Mouse (Mus musculus): ENCODE data around the gene Krt12. TPM values are rescaled to one million over a fixed set of nuclear protein-coding genes. Genes with fewer than 3 reads are reported as not detected.

Gene Krt12
- total RNA-seq (2018; cell fraction: chromatin; rRNA removed) = not detected
- total RNA-seq (2018; cell fraction: cytosol; rRNA removed) = not detected
- not detected for total RNA-seq (2018; cell fraction: nucleus; rRNA removed)
- not detected in 3 replicates for polyA plus RNA-seq (2018)

DNA sequence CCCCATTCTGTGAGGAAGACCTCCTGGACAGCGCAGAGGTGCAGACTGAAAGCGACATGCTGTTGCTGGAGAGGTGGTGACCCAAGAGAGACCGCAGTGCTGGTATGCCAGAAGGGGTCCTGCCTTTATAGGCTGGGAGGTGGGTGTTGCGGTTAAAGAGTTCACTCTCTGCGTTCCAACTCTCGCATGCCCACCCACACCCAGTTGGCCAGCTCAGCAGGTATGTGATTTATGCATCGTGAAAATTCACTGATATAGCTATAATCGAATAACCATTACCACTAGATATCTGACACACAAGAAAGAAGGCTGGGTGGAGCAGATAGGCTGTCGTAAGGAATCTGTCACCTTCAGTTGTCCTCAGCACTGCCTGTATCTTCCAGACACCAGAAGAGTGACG lies at the start of gene Krt12:
Gene Krt12, minus strand, starts transcription at position 101 of the 400 bp plus-strand sequence.
- H3K27ac ChIP-seq = no peak within 1 kb of the TSS
- H3K36me3 ChIP-seq (ENCODE audit: inconsistent target) = no peaks in the 10 kb centered on the region
- H3K4me3 ChIP-seq (ENCODE audit: inconsistent target) = no peak within 1 kb of the TSS
- 86% methylated on average over 10 of the region's 10 CpGs for WGBS (ENCODE audit: missing documents)
- no peaks in the 10 kb centered on the region for H3K79me2 ChIP-seq (ENCODE audit: inconsistent target)

DNA sequence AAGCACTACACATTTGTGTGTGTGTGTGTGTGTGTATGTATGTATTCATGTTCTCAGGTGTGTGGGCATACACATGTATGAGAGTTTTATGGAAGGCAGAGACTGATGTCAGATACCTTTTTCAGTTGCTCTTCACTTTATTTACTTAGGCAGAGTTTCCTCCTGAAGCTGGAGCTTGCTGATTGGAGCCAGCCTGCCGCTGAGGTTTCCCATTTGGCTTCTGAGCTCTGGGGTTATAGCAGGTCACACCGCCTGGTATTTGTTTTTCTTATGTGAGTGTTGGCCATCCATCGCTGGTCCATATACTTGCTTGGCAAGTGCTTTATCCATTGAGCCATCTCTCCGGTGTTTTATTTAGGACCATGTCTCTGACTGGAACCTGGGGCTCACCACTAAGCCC lies 47.2 kb upstream of the Krt12 start:
- 73% methylated on average over 4 of the region's 4 CpGs for WGBS (ENCODE audit: missing documents)
- H3K36me3 ChIP-seq (ENCODE audit: inconsistent target) = no peaks in the 10 kb centered on the region
- H3K79me2 ChIP-seq (ENCODE audit: inconsistent target) = no peaks in the 10 kb centered on the region
- no peak overlapping the region for H3K27ac ChIP-seq
- H3K4me3 ChIP-seq (ENCODE audit: inconsistent target) = no peak overlapping the region

DNA sequence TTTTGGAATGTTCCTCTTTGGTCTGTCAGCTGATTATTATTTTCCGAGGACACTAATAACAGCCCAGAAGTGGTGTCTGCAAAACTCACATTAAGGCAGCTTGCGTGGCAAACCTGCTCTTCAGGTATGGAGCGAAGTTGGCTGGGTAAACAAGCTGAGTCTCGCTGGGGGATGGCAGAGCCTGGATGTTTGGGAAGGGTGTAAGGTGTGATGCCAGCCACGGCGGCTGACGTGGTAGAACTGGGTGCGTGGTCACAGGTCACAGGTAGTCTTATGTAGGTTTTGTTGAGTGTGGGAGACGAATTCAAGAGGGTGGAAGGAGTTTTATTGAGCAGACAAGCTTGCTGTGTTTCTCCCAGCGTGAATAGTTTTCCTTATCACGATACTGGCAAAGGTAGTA lies 46.5 kb upstream of the Krt12 start:
- Histone ChIP-seq H3K79me2 (ENCODE audit: inconsistent target) (no peaks in the 10 kb centered on the region), H3K4me3 (ENCODE audit: inconsistent target) (no peak overlapping the region), H3K36me3 (ENCODE audit: inconsistent target) (no peaks in the 10 kb centered on the region), H3K27ac (no peak overlapping the region)
- 76% methylated on average over 11 of the region's 11 CpGs for WGBS (ENCODE audit: missing documents)

DNA sequence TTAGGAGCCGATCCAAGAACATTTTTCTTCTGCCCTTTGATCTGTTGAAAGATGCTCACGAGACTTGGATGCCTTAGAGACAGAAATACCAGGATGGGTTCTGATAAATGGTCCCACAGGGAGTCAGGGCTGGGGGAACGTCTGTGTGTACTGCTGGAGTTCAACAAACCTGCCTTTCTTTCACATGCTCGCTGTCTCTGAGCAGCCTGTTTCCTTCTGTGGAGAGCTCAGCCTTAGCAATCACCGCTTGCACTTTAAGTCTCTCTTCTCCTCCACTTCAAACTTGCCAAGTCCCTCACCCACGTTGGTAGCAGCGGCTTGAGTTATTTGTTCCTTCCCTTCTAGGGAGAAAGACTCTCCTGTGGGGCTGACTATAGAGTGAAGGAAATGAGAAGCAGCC lies 44.3 kb upstream of the Krt12 start:
- H3K36me3 ChIP-seq (ENCODE audit: inconsistent target) = no peaks in the 10 kb centered on the region
- no peak overlapping the region for H3K27ac ChIP-seq
- WGBS (ENCODE audit: missing documents) = 42% methylated on average over 7 of the region's 7 CpGs
- H3K79me2 ChIP-seq (ENCODE audit: inconsistent target) = no peaks in the 10 kb centered on the region
- no peak overlapping the region for H3K4me3 ChIP-seq (ENCODE audit: inconsistent target)

DNA sequence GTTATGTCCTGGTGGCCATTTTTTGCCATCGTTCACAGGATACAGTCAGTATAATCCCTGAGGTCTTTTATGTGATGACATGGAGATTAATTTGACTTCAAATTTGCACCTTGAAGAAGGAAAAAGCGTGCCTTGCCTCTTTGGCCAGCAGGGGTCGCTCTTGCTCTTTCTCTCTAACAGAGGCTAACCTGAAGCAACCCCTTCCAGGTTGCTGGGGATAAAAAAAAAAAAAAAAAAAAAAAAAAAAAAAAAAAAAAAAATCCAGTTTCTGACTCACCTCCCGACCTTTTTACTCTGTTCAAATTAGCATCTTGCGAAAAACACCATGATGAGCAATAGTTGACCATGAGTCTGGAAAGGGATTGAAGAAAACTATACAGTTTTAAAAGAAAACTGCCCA lies 42.8 kb upstream of the Krt12 start:
- WGBS (ENCODE audit: missing documents) = 11% methylated on average over 5 of the region's 5 CpGs
- Histone ChIP-seq H3K27ac (no peak overlapping the region), H3K4me3 (ENCODE audit: inconsistent target) (no peak overlapping the region), H3K36me3 (ENCODE audit: inconsistent target) (no peaks in the 10 kb centered on the region), H3K79me2 (ENCODE audit: inconsistent target) (no peaks in the 10 kb centered on the region)

DNA sequence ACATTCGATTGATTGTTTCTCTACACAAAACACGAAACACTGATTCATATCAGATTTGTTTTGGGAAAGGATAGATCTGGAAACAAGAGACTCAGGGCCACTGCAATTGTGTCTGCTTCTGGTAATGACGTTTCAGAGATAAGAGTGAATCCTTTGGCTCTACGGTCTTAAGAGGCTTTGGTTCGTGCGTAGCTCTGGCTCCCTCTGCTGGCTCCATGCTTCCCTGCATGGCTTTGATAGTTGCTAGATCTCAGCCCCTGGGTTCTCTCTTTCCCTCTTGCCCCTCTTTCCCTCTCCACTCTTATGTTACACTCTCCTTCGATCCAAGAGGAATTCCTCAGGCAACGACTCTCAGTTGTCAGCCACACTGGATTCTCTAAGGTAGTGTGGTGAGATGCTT lies 41.1 kb upstream of the Krt12 start:
- no peak overlapping the region for H3K27ac ChIP-seq
- WGBS (ENCODE audit: missing documents) = 6% methylated on average over 8 of the region's 8 CpGs
- H3K79me2 ChIP-seq (ENCODE audit: inconsistent target) = no peaks in the 10 kb centered on the region
- no peaks in the 10 kb centered on the region for H3K36me3 ChIP-seq (ENCODE audit: inconsistent target)
- no peak overlapping the region for H3K4me3 ChIP-seq (ENCODE audit: inconsistent target)

DNA sequence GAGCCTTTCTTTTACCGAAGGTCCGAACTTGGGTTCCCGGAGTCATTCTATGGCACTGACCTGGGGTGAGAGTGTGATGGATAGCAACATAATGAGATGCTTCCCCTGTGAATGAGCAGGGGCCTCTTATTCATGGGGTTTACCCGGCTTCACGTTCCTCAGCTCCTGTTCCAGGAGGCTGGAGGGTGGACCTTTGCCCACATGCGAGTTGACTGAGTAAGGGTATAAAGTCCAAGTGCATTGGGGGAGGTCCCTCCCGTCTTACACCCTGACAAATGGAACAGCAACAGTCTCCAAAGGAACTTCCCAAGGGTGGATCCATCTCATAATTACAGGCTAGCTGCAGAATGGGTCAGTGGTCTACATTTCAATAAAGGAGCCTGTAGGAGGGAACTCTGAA lies 39.7 kb upstream of the Krt12 start:
- Histone ChIP-seq H3K36me3 (ENCODE audit: inconsistent target) (no peaks in the 10 kb centered on the region), H3K27ac (no peak overlapping the region), H3K79me2 (ENCODE audit: inconsistent target) (no peaks in the 10 kb centered on the region), H3K4me3 (ENCODE audit: inconsistent target) (no peak overlapping the region)
- 80% methylated on average over 7 of the region's 7 CpGs for WGBS (ENCODE audit: missing documents)

DNA sequence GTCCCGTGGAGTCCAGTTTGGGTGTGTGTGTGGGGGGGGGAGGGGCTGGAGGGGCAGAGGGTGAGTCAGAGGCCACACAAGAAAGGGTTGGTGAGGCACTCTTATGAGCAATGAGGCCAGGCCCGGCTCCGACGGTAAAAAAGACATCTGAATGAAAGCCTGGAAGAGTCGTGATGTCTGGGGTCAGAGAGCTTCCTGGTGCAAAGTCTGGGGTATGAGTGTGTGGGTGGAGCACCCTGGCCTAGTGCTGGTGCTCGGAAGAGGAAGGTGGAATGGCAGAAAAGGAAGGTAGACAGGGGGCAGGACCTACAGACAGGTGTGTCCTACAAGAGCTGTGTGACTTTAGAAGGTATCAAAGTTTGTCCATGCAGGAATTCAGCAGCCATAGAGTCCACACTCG lies 36.8 kb upstream of the Krt12 start:
- 73% methylated on average over 7 of the region's 7 CpGs for WGBS (ENCODE audit: missing documents)
- H3K79me2 ChIP-seq (ENCODE audit: inconsistent target) = no peaks in the 10 kb centered on the region
- no peak overlapping the region for H3K27ac ChIP-seq
- H3K36me3 ChIP-seq (ENCODE audit: inconsistent target) = no peaks in the 10 kb centered on the region
- no peak overlapping the region for H3K4me3 ChIP-seq (ENCODE audit: inconsistent target)

DNA sequence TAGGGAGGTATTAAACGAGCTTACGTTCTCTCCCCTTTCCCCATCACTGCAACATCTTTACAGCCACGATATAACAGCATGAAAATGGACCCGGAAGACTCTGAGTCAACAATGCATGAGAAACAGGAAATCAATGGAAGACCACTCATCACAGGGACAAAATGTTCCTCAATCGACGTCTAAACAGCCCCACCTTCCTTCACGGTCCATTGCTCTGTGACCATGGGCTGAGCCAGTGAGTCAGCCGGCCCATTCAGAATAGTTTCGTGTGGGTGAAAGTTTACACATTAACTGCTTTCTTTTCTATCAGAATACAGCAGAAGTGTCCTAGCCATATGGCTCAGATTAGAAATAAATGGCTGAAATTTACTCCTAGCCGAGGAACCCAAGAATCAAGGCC lies 32.7 kb upstream of the Krt12 start:
- Histone ChIP-seq H3K4me3 (ENCODE audit: inconsistent target) (no peak overlapping the region), H3K36me3 (ENCODE audit: inconsistent target) (no peaks in the 10 kb centered on the region), H3K27ac (no peak overlapping the region), H3K79me2 (ENCODE audit: inconsistent target) (no peaks in the 10 kb centered on the region)
- WGBS (ENCODE audit: missing documents) = 79% methylated on average over 10 of the region's 10 CpGs

DNA sequence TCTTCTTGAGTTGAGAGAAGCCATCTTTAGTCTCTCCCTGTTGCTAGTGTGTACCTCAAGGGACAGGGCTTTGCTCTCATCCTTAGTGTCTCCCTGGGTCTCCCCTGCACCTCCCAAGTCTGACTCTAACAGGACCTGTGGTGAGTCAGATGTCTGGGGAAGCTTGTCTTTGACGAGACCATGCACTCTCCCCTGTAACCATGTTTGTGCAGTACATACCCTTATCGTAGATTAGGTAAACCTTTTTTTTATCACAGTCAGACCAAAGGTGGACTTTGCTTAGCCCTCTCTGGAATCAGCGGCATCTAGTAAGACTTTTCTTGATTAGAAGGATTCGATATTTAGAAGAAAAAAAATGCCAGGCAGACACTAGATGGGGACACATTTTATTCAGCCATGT lies 32.0 kb upstream of the Krt12 start:
- Histone ChIP-seq H3K79me2 (ENCODE audit: inconsistent target) (no peaks in the 10 kb centered on the region), H3K27ac (no peak overlapping the region)
- 90% methylated on average over 3 of the region's 4 CpGs for WGBS (ENCODE audit: missing documents)

DNA sequence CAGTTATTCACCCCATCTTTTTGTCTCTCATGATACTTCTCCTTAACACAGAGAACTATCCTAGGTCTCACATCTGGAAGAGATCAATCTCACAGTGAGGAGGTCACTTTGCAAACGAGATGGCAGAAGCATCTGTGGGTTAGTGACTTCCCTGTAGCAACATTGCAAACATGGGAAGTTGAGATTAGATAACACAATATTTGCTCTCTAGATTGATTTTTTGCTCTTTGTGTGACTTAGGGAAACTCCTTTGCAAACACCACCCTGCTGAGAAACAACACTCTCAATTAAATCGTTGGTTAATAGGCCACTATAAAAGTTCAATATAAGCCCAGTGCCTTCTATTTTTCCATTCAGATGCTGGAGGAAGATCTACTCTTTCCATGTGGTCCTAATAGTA lies 26.7 kb upstream of the Krt12 start:
- Histone ChIP-seq H3K27ac (no peak overlapping the region), H3K4me3 (ENCODE audit: inconsistent target) (no peak overlapping the region), H3K36me3 (ENCODE audit: inconsistent target) (no peaks in the 10 kb centered on the region), H3K79me2 (ENCODE audit: inconsistent target) (no peaks in the 10 kb centered on the region)
- 72% methylated on average over 2 of the region's 2 CpGs for WGBS (ENCODE audit: missing documents)

More for the DNA sequence above, 32.0 kb upstream of the Krt12 start:
- H3K36me3 ChIP-seq (ENCODE audit: inconsistent target) = no peaks in the 10 kb centered on the region
- no peak overlapping the region for H3K4me3 ChIP-seq (ENCODE audit: inconsistent target)

DNA sequence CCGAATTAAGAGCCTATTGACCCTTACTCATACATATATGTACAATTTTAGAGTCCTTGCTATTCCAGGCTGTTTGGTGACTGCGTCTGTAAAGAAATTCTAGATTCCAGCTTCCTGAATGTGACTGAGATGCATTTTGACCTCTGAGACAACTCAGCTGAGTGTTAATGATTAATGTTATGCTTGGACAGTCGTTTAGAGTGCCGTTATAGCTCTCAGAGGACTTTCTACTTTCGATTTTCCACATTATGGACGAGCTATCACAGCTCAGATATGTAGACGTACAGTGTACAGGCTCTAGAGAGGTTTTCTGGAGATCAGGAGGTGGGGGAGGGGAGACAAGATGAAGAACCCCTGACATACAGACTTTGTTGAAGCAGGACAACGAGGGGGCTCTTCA lies 19.2 kb upstream of the Krt12 start:
- WGBS (ENCODE audit: missing documents) = 65% methylated on average over 8 of the region's 8 CpGs
- no peaks in the 10 kb centered on the region for H3K79me2 ChIP-seq (ENCODE audit: inconsistent target)
- no peaks in the 10 kb centered on the region for H3K36me3 ChIP-seq (ENCODE audit: inconsistent target)
- no peak overlapping the region for H3K27ac ChIP-seq
- no peak overlapping the region for H3K4me3 ChIP-seq (ENCODE audit: inconsistent target)

DNA sequence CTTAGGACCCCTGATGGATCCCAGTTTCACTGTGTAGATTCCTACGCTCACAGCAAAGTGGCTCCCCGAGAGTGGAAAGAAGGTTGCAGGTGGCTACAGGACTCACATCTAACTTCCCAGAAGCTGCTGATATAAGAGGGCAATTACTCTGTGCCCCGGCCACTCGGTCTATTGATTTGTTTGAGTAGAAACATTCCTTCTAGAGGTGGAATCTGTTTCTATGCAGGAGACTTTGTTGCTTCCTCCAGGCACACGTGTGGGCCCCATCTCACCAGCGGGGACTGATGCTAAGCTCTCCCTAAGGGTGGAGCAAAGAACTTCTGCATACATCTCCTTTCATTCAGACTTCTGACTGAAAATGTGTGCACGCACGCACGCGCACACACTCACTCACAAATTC lies 17.4 kb upstream of the Krt12 start:
- no peak overlapping the region for H3K27ac ChIP-seq
- H3K36me3 ChIP-seq (ENCODE audit: inconsistent target) = no peaks in the 10 kb centered on the region
- H3K4me3 ChIP-seq (ENCODE audit: inconsistent target) = no peak overlapping the region
- H3K79me2 ChIP-seq (ENCODE audit: inconsistent target) = no peaks in the 10 kb centered on the region
- WGBS (ENCODE audit: missing documents) = 74% methylated on average over 10 of the region's 10 CpGs

DNA sequence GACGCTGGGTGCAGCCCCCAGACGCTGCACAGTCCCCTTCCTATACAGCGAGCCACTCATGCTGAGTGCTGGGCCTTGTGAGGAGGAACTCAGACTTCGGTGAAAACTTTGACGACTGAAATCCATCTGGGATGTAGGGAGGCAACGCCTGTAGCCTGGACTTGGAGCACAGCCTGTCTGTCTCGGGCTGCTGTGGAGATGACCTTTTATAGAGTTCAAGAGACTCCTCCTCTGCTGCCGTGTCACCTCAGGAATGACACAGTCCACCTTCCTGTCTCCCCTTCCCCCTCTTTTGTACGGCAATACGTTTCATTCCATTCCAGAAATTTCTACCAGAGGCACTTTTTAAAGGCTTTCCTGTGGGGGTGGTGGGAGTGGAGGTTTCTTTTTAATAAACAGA lies 15.9 kb upstream of the Krt12 start, which contains the start of gene Krt20:
Gene Krt20, minus strand, starts transcription at position 179 of the 400 bp plus-strand sequence.
- no peak within 1 kb of the TSS for H3K27ac ChIP-seq
- no peaks in the 10 kb centered on the region for H3K36me3 ChIP-seq (ENCODE audit: inconsistent target)
- H3K79me2 ChIP-seq (ENCODE audit: inconsistent target) = no peaks in the 10 kb centered on the region
- H3K4me3 ChIP-seq (ENCODE audit: inconsistent target) = no peak within 1 kb of the TSS
- 57% methylated on average over 10 of the region's 10 CpGs for WGBS (ENCODE audit: missing documents)

DNA sequence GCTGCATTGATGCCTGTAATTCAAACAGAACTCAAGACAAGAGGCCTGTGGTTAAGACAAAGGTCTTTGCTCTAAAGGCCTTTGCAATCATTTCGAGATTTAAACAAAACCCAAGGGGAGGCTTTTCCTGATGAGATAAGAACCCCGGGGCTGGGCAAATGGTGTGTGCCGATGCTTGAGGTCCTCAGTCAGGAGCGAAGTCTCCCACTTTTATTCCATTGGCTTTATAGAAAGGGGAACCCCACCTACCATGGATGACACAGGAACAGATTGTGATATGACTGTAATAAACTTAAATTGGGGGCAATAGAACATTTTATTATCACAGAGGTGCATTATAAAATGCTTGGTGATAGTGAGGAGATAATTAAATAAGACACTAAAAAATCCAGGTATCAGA lies 14.6 kb upstream of the Krt12 start:
- H3K27ac ChIP-seq = no peak overlapping the region
- 74% methylated on average over 4 of the region's 4 CpGs for WGBS (ENCODE audit: missing documents)
- H3K79me2 ChIP-seq (ENCODE audit: inconsistent target) = no peaks in the 10 kb centered on the region
- no peak overlapping the region for H3K4me3 ChIP-seq (ENCODE audit: inconsistent target)
- H3K36me3 ChIP-seq (ENCODE audit: inconsistent target) = no peaks in the 10 kb centered on the region

DNA sequence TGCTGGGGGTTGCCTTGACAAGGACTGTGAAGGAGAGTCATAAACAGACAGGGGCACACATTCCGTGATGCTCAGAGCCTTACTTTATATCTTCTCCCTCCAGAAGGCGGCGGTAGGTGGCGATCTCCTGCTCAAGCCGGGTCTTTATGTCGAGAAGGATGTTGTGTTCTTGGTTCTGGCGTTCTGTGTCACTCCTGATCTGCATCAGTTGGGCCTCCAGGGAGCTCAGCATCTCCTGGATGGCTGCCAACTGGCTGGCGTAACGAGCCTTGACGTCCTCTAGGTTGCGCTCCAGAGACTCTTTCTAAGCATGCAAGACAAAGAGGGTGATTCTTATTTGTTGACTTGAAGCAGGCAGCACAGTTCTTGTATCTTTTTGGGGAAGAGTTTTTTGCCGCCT lies 8.6 kb upstream of the Krt12 start:
- 69% methylated on average over 12 of the region's 12 CpGs for WGBS (ENCODE audit: missing documents)
- no peak overlapping the region for H3K4me3 ChIP-seq (ENCODE audit: inconsistent target)
- no peaks in the 10 kb centered on the region for H3K36me3 ChIP-seq (ENCODE audit: inconsistent target)
- H3K79me2 ChIP-seq (ENCODE audit: inconsistent target) = no peaks in the 10 kb centered on the region
- H3K27ac ChIP-seq = no peak overlapping the region

All from macrophage (primary cell).